Mouse (Mus musculus): ENCODE results near the gene Stab1.

- TF ChIP-seq CTCF (IDR thresholded peaks at IDR 0.05; ENCODE audit: low read depth, low read length): no peak
- TF ChIP-seq POLR2A (IDR thresholded peaks at IDR 0.05; ENCODE audit: insufficient read depth, low read length): no peak
- TF ChIP-seq EP300 (IDR thresholded peaks at IDR 0.05; ENCODE audit: insufficient read depth, low read depth, low read length): no peak
Measured at GRCm38 (mm10) chr14:31211854-31212253, 43.4 kb upstream of the Stab1 start.
